Mouse (Mus musculus): ENCODE measurements around the gene 9630041A04Rik. TPM values are rescaled to one million over a fixed set of nuclear protein-coding genes. Genes with fewer than 3 reads are reported as not detected.
A peak's percentile ranks its signal among the peaks of the same experiment; 100 is the strongest.

Gene 9630041A04Rik
- polyA plus RNA-seq, 2 experiments from 2014 or later: not detected

GRCm38 (mm10) chr9:101922846-101923245 lies 61.2 kb downstream of the 9630041A04Rik start:
- no peak for ATAC-seq

GRCm38 (mm10) chr9:101924829-101925228 lies 63.2 kb downstream of the 9630041A04Rik start:
- ATAC-seq: no peak

DNA sequence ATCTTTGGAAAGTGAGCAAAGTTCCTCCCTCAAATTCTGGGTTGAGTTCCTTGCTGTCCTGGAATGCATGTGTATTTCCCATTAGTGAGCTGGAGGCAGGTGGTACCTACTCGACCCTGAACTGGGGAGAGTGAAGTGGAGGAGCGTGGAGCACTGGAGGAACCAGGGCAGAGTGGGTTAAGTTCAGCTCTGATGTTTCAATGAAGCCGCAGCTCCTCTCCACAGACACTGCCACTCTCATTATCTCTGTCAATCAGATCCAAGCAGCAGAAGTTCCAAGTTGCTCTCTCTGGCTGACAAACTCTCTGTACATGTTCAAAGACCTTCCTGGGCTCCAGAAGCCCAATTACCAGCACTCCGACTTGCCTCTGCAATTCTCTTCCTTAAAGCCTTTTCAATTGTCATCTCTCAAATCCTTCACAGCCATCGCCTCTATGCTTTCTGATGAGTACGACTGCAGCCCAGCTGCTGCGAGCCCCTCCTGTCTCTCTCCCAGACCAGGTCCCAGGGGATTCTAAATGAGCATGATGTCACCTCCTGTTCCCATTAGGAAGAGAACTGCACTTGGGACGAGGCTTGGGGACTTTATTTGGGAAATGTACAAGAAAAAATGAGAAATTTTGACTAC lies 72.4 kb downstream of the 9630041A04Rik start:
- ATAC-seq: no peak

DNA sequence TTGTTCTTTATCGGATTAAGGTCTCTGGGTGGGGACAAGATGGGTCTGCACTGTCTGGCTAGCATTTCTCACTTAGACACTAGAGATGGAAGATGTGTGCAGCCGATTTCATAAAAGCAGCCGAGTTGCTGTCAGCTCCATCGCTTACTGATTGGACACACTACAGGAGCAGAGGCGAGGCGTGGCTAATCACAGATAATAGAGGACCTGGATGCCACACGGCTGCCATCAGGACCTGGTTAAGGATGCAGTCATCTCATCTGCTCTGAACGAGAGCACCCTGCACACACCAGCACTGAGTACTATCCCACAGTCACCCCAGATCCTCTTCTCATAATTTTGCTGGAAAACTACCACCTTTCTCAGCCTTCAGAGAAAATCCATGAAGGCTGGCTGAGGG lies 73.2 kb downstream of the 9630041A04Rik start:
- no peak for ATAC-seq

DNA sequence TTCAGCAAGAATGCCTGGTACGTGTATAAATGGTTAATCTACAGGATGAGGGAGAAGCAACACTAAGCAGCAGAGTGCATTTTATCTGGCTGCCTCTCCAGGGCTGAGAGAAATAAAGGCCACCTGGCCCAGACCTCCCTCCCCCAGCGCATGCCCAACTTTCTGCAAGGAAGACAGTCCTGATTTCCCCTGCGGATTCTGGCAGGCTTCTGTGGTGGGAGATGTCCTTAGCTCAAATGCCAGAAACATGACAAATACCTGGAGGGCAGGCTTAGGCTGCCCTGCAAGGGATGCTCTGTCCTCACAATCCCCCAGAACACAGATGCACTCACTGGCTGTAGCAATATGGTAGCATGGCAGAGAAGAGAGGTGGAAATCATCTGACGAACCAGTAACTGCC lies 76.4 kb downstream of the 9630041A04Rik start:
- no peak for ATAC-seq

GRCm38 (mm10) chr9:101939006-101939405 lies 77.4 kb downstream of the 9630041A04Rik start:
- ATAC-seq: no peak

GRCm38 (mm10) chr9:101940182-101940581 lies 78.5 kb downstream of the 9630041A04Rik start:
- ATAC-seq: no peak

DNA sequence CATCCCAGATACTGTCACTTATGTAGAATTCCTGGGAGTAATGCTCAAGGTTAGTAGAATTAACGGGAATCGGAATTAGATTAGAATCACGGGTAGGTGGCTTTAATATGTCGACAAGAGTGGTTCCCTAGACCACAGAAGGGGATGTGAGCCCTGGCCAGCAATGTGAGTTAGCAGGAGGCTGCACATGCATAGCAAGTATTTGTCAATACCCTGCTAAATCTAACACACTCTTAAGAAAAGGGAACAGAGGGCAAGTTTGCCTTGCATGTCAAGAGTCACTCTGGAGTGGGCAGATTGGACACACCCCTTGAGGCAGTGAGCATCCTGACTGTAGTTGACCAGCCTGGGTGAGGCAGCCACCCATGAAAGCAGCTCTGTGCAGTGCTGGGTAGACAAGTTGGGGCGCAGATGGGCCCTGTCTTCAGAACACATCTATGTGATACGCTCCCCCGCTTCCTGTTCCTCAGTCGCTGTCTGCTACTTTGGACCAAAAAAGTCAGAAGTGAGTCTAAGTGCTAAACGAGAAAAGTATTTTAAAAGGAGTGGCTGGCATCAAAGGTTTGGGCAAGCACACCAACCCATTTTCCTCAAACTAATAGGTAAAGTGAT lies 80.5 kb downstream of the 9630041A04Rik start:
- no peak for ATAC-seq

DNA sequence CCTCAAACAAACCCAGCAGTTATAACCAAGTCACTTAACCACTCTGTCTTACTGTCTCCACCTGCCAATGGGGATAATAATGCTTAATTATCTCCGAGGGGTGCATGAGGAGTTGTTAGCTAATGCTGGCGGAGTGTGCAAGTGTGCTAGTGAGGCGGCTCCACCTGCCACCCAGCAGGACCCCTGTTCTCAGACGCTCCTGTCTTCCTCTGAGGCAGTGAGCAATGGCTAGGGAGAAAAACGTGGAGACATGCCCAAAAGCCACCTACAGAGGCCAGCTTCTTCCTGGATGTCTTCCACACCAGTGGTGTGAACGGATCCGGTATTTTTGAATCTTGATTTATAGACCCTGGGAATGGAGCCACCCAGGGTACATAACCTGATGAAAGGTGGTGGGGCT lies 83.7 kb downstream of the 9630041A04Rik start:
- no peak for ATAC-seq

DNA sequence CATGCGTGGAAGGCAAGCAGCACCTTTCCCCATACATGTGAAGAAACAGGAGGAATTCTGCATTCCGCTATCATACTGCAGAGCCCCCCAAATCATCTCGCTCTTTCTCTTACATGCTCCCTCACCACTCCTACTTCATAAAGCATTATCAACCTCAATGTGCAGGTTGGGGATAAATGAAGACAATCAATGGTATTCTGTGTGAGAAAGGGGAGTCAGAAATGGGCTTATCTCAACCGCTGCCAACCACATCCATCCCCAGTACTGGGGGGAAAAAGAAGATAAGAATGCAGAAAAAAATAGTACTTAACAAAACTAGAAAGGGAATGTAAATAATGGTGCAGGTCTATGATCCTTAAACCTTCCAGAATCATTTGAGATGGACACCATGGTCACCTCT lies 84.2 kb downstream of the 9630041A04Rik start:
- ATAC-seq: no peak

DNA sequence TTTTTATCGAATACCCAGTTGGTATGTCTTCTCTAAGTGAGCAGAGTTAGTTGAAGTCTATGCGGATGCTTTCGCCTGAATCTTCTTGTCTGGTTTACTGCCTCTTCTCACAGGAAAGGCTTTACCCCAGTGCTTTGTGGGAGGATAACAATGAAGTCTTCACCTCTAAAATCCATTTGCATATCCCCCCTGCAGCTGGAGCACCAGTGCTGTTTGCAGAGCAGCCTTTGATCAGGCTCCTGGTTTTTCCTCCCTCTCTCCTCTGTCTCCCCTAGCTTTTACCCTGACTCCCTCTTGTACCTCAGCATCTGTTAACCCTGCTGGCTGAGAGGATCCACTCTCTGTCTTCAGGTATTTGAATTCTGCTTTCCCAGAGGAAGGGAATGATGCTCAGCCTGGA lies 88.5 kb downstream of the 9630041A04Rik start:
- no peak for ATAC-seq

DNA sequence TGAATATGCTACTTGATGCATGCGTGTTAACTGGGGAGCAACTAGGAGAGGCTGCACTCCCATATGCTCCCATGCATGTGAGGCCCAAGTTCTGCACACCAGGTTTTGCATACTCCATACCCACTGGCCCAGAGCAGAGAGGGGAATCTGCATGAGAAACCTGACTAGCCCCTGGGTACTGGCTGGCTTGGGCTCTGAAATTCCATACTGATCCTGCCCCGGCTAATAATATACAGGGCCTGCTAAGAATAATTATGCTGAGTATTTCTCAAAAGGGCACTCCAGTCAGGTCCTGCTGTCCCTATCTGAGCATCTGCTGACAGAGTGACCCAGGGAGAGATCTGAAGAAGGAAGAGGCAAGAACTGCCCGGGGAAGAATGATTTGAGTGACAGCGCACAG lies 92.9 kb downstream of the 9630041A04Rik start:
- no peak for ATAC-seq

- no peak for ATAC-seq
These were observed 94.6 kb downstream of the 9630041A04Rik start for GRCm38 (mm10) chr9:101956228-101956627.

GRCm38 (mm10) chr9:101971806-101972205 lies 110.2 kb downstream of the 9630041A04Rik start:
- ATAC-seq: no peak

DNA sequence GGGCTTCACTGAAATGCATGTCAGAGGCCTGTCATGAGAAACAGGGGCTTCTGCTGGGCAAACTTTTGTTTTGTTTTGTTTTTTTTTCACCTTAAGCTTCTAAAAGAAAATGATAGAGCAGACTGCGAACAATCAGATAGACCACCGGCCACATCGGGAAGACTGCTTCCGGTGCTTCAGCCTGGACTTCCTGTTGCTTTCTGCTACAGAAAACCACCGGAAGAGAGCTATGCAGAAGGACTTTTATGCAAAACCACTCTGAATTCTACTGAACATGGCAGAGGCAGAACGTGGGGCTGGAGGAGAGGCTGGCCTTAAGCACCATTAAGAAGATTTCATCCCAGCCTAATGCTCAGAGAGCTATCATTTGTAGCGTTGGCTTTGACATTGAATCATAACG lies 110.7 kb downstream of the 9630041A04Rik start:
- ATAC-seq: peak; percentile 45

DNA sequence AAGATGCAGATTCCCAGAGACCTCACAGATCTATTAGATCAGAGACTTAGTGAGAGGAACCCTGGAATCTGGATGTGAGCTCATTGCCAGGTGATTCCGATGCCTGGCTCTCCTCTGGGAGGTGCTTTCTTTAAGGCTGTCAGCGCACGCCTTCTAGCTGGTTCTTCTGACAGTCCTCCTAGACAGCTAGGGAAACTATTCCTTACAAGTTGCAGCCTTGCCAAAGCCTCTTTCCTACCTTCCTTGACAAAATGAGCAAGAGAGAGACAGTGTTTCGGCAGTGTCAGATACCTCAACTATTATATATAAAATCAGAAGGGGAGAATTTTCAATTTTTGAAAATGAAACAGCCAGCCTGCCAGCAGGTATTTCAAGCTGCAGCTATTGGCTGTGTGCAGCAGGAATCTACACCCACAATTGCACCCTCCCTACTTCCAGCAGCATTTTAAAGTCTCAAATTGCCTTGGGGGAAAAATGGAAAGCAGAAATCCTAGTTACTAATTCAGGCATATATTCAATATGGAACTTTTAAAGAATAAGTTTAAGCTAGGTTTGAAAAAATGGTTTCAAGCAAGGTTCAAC lies 115.3 kb downstream of the 9630041A04Rik start:
- no peak for ATAC-seq

DNA sequence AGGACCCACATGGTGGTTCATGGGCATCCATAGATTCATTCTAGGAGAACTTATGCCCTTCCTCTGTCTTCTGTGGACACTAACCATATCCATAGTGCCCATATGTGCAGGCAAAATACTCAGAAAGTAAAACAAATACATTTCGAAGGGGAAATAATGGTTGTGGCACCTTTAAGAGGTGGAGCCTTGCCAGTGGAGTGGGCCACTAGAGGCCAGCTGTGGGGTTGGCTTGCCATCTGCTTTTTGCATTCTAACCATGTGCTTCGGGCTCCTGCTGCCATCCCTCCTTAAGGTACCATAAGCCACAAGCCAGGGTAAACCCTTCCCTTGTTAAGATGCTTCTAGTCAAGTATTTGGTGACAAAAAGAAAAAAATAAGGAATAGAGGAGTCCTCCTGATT lies 119.5 kb downstream of the 9630041A04Rik start:
- no peak for ATAC-seq

DNA sequence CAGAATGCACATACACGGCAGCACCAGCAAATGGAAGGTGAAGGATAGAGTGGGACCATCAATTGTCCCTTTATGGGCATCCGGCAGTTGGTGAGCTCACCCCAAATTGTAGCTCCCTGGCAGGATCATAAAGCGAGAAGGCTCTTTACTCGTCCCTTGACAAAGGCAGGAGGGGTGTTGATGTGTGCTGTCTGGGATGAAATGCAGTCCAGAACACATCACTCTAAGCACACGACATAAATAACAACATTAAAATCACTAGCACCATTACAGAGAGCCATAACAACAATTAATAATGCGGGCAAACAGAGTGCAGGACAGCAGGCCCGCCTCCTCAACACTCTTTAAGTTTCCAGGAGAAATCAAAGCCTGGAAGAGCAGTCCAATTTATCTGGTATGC lies 120.7 kb downstream of the 9630041A04Rik start:
- ATAC-seq: no peak

- no peak for ATAC-seq
These were observed 125.3 kb downstream of the 9630041A04Rik start for GRCm38 (mm10) chr9:101986910-101987309.

DNA sequence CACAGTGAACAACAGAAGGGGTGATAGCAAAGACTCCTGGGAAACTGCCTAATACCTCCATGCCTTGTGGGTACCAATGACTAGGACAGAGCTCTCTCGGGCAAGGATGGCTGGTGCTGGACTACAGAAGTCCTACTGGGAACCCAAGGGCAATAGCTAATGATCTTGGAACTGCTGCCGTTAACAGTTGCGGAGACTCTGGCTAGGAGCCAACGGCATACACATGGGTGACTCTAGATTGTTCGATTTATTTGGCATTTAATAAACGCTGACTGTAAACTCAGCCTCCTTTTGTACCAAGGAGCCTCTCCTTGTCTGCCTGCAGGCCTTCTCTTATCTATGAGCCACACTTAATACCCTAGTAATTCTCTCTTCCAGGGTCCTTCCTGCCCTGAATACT lies 128.4 kb downstream of the 9630041A04Rik start:
- no peak for ATAC-seq

- no peak for ATAC-seq
These were observed 129.2 kb downstream of the 9630041A04Rik start for GRCm38 (mm10) chr9:101990836-101991235.

All from CD4-positive, CD25-positive, alpha-beta regulatory T cell, adult 4 months (primary cell).